Mouse (Mus musculus) retina, embryonic 14.5 days (tissue): ENCODE measurements around the gene Zswim8.
"Not testable (repeated sequence)": the region's sequence is repeated elsewhere in the genome, so short reads cannot be mapped to it uniquely, and the experiment has no call there.

Experiments
- DNase-seq: peaks from one replicate; pipeline ENCODE4 v3.0.0-alpha.2; 2015; ENCODE audit warnings: low spot score

Gene Zswim8

DNA sequence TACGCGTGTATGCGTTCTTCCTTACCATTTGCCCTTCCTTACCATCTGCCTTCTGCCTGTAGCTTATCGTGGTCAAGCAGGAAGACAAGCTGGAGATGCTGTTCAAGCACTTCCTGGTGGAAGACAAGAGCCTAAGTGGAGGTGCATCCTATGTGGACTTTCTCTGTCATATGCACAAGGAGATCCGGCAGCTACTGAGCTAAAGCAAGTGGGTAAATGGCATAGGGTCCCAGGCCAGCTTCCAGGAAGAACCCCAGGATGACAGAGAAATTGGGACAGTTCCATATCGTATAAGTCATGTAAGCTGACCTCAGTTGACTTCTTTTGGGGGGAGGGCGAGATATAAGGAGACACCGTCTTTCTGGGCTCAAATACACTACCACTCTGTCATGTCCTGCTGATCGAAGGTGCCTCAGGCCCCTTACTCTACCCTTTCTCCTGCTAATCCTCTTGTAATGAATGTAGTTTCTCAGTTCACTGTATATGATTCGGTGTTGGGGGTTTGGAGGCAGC, 13.7 kb upstream of the Zswim8 start:
- no peak for DNase-seq

DNA sequence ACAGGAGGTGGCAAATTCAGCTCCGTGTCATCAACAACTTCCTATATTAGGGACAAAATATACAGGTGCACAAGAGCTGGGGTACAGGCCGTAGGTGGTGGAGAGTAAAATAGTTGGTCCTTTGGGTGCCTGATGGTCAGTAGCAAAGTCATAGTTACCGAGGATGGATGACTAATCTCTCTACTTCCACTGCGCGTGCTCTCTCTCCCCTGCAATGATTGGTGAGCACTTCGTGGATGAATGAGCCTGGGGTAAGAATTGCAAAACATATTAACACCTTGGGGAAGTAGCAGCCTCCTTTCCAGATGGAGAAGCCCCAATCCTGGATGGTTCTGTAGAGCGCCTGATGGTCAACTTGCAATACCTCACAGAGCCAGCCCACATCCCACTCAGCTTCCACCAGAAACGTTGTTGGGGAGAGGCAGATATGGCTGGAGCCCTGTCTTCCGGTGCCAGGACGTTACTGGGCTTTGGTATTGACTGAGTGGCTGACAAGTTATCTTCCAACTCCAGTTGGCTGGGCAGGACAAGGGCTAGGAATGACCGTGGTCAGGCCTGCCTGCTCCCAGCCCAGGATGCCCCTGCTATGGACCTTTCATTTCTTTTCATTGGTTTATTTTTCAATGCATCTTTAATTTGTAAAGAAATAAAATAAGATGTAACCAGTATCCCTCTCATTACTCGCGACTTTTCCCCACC, 13.0 kb upstream of the Zswim8 start:
- DNase-seq = no peak

DNA sequence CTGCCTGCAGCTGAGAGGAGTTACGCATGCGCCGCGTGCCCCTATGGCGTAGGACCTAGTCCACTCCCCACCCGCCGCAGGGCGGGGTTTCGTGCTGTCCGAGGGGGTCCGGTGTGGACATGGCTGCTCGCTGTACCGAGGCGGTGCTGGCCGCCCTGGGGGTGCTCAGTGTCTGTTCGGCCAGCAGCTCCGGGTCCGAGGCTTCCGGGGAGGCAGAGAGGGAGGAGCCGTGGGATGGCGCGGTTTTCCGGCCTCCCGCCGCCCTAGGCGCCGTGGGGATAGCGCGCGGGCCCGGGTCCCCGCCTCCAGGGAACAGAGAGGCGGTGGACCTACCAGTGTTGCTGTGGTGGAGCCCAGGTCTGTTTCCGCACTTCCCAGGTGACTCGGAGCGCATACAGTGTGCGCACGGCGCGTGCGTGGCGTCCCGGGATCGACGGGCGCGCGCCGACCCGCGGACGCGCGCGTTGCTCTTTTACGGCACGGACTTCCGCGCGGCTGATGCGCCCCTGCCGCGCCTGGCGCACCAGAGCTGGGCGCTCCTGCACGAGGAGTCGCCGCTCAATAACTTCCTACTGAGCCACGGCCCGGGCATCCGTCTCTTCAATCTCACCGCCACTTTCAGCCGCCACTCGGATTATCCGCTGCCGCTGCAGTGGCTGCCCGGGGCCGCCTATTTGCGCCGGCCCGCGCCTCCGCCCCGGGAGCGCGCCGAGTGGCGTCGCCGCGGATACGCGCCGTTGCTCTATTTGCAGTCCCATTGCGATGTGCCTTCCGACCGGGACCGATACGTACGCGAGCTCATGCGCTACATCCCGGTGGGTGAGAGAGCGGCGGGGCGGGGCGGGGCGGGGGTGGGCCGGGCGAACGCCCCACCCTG, 12.2 kb upstream of the Zswim8 start, which contains the start of gene Fut11:
Fut11 (plus strand) TSS at position 85 of the 877 bp plus-strand sequence.
- peak; percentile 91 for DNase-seq

DNA sequence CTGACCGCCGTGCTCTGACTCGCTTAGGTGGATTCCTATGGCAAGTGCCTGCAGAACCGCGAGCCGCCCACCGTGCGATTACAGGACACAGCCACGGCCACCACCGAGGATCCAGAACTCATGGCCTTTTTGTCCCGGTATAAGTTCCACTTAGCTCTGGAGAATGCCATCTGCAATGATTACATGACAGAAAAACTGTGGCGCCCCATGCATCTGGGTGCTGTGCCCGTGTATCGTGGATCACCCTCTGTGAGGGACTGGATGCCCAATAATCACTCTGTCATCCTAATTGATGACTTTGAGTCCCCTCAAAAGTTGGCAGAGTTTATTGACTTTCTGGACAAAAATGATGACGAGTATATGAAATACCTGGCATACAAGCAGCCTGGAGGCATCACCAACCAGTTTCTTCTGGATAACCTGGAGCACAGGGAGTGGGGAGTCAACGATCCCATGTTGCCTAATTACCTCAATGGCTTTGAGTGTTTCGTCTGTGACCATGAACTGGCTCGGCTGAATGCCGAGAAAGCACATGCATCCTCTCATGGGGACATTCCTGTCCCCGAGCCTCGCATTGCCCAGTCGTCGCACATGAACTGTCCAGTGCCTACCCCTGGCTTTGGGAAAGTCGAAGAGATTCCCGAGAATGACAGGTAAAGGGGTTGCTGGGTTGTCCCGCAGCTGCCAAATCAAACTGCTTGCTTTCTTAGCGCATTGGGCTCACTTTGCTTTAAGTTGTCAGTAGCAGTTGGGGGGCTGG, 11.4 kb upstream of the Zswim8 start:
- DNase-seq = no peak

DNA sequence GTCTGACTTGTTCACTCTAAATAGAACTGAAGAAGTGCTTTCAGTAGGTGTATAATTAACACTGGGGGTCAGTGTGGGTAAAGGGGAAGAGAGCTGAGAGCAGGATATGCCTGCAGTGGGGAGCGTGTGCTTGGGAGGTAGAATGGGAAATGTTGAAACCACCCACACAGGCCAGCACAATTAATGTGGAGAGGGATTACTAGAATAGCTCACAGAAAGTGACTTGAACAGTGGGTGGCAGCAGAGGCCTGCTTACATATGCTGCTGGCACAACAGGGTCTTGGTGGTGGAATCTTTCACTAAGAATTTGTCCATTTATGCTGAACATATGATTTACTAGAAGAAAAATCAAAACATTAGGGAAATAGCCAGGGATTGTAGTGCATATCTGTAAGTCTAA, 10.4 kb upstream of the Zswim8 start:
- DNase-seq = peak; percentile 72

DNA sequence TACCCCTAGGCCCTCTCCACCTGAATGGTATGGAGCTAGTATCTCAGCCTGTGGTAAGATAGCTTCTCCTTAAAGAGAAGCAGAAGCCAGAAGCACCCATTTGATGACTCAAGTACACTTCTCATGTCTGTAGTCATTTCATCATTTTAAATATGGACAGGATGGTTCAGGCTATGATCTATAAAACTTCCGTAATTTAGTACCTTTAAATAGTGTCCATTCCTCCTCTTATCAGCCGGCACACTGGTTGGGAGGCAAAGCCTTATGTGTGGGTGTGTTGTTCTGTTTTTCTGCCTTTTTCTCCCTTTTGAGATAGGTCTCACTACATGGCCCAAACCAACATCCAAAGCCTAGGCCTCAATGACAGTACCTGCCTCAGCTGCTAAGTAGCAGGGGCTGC, 8.8 kb upstream of the Zswim8 start:
- DNase-seq = no peak

DNA sequence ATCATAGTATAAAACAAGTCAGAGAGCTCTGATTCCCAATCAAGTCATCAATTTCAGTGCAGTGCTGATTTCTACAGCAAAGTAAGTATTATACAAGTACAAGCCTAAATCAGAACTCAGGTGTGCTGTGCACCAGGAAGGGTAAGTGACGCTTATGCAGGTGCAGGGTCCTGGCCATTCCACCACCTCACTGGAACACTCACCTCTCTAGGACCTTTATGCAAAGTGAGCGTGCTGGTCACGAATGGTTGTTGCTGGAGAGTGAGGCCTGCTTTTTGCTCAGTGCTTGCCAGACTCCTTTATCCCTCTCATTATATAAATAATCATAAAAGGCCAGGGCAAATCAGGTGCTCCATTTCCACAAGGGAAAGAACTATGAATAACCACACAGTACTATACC, 7.0 kb upstream of the Zswim8 start:
- DNase-seq = no peak

DNA sequence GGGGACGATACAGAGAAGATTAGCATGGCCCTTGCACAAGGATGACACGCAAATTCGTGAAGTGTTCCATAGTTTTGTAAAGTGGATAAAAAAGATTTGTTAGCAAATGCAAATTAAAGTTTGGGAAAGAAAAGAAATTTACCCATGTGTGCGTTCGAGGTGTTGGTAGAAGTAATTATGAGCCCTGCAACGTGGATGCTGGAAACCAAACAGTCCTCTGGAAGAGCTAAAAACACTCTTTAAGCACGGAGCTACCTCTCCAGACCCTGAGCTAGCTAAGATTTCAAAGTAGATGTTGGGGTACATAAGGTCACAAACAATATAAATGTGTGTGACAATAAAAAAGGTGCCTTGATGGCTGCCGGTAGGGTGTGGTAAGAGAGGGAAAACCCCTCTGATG, 5.8 kb upstream of the Zswim8 start:
- DNase-seq = no peak

DNA sequence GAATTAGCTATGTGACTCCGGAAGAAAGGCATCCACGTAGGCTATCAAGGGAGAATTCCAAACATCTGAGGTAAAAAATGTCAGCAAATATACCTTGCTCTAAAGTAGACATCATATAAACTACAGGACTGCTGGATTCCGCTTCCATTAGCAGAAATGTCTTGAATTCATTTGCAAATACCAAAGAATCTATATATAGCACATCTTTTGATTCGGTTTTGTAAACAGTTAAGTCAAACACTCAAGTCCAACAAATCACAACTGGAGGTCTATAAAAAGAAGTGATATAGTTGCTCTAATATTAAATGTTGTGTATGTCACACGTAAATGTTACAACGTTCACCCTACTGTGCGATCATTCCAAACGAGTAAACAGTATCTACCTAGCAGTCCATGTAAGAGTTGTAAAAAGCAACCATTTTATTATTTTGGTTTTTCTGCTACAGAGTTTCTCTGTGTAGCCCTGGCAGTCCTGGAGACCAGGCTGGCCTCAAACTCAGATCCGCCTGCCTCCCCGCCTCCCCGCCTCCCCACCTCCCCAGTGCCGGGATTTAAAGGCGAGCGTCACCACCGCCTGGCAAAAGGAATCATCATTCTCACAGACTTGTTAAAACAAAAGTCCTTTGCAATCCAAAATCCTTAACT, 5.1 kb upstream of the Zswim8 start:
- no peak for DNase-seq

DNA sequence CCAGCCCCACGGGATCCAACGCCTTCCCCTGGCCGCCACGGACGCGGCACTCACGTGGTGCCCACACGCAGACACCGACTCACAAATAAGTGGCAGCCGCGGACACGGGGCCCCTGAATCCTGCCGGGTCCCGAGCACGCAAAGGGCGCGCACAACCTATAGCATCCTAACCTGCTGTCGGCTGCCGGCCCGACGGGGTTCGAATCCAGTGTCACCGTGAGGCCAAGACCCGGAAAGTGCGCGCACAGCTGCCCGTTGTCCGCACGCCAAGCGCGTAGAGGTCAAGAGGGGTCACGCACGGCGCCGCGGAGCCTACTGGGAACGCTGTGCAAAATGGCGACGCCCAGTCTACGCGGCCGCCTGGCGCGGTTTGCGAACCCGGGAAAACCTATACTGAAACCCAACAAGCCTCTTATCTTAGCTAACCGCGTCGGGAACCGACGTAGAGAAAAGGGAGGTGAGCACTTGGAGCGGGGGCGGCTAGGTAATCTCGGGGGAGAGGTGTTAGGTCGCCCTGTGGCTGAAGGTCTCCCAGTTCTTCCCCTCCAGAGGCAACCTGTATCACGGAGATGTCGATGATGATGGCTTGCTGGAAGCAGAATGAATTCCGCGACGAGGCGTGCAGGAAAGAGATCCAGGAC, 4.5 kb upstream of the Zswim8 start, which contains the start of gene Chchd1:
Chchd1 (plus strand) TSS at position 266 of the 641 bp plus-strand sequence.
- DNase-seq = peak; percentile 91

DNA sequence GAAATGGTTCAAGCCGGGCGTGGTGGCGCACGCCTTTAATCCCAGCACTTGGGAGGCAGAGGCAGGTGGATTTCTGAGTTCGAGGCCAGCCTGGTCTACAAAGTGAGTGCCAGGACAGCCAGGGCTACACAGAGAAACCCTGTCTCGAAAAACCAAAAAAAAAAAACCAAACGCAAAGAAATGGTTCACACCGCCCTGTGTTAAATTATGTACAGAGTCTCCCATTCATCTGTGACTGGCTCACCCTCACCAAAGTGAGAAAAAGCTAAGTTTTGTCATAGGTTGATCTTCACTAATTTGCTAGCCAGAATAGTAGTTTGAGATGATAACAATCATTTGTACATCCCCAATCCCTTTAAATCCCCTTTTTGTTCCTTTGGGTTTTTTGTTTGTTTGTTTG, 3.9 kb upstream of the Zswim8 start:
- not testable (repeated sequence) for DNase-seq

DNA sequence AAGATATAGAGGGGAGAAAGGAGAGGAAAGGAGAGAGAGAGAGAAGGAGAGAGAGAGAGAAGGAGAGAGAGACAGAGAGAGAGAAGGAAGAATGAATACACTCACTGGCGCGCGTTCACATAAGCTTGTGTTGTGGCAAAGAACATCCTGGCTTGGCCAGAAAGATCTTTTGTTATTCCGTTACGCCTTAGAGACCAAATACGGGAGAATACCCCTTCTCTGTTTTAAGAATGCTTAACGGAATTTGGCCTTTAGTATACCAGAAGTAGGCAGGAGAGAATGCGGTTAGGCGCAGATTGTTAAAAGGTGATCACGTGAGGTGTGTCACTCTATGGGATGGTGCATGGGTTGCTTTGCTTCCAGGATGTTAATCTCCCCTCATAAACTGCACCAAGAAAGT, 887 bp downstream of the Zswim8 start:
- DNase-seq = no peak

DNA sequence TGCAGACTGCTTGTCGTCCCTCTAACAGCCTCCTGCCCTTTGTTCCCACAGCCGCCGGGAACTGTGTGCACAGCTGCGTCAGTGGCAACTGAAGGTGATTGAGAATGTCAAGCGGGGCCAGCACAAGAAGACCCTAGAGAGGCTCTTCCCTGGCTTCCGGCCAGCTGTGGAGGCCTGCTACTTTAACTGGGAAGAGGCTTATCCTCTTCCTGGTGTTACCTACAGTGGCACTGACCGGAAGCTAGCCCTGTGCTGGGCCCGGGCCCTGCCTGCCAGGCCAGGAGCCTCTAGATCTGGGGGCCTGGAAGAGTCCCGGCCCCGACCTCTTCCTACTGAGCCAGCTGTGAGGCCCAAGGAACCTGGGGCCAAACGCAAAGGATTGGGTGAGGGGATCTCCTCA, 6.5 kb downstream of the Zswim8 start:
- DNase-seq = no peak

DNA sequence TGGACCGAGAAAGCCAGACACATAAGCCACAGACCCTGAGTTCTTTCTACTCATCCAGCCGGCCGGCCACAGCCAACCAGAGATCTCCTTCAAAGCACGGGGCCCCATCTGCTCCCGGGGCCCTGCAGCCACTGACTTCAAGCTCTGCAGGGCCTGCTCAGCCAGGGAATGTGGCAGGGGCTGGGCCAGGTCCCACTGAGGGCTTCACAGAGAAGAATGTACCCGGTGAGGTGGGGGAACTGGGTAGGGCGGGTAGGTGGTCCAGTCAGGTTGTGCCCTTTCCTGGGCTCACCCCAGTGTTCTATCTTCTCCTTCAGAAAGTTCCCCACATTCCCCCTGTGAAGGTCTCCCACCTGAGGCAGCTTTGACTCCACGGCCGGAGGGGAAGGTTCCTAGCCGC, 11.1 kb downstream of the Zswim8 start:
- no peak for DNase-seq

DNA sequence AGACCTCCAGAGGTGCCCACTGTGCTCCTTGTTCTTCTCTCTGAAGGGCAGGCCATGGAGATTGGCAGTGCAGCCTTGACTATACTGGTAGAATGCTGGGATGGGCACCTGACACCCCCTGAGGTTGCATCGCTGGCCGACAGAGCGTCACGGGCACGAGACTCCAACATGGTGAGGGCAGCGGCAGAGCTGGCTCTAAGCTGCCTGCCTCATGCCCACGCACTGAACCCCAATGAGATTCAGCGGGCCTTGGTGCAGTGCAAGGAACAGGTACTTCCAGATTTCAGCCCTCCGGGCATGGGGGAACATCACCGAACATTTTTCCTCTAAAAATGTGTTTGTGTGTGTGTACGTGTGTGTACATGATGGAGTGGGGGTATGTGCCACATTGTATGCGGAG, 12.4 kb downstream of the Zswim8 start:
- DNase-seq = no peak

DNA sequence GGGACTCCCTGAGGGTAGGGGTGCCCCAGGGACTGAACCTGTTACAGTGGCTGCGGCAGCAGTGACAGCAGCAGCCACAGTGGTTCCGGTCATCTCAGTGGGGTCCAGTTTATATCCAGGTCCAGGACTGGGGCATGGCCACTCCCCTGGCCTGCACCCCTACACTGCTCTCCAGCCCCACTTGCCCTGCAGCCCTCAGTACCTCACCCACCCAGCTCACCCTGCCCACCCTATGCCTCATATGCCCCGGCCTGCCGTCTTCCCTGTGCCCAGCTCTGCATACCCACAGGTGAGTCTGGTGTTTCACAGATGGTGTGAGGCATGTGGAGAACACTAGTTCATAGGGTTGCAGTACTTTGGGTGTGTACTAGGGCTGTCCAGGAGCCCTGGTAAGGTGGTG, 14.0 kb downstream of the Zswim8 start:
- no peak for DNase-seq

DNA sequence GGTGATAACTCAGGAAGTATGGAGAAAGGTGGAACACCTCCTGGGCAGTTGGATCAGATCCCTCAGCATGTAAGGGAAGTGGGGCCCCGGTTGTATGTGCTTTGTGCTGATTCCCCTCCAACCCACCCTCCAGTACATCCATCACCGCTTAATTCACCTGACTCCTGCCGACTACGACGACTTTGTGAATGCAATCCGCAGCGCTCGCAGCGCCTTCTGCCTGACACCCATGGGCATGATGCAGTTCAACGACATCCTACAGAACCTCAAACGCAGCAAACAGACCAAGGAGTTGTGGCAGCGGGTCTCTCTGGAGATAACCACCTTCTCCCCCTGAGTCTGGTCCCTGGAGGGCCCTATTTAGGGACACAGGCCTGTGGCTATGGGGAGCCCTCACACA, 15.7 kb downstream of the Zswim8 start:
- DNase-seq = no peak

DNA sequence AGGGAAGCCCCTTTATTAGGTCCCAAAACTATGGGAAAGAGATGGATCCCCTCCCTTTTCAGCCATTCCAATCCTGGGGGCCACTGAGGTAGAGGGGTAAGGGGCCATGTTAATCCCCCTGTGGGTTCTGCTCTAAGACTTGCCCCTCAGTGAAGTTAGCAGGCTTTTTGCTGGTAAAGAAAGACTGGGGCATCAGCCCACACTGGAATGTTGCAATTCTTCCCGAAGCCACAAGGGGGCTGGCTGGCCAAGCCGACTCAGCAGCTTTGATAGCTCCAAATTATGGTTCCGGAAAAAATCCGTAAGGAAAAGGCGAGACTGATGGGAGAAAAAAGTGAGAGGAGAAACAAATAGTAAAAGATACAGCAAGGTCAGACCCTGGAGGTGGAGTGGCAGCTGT, 16.7 kb downstream of the Zswim8 start:
- peak; percentile 81 for DNase-seq

DNA sequence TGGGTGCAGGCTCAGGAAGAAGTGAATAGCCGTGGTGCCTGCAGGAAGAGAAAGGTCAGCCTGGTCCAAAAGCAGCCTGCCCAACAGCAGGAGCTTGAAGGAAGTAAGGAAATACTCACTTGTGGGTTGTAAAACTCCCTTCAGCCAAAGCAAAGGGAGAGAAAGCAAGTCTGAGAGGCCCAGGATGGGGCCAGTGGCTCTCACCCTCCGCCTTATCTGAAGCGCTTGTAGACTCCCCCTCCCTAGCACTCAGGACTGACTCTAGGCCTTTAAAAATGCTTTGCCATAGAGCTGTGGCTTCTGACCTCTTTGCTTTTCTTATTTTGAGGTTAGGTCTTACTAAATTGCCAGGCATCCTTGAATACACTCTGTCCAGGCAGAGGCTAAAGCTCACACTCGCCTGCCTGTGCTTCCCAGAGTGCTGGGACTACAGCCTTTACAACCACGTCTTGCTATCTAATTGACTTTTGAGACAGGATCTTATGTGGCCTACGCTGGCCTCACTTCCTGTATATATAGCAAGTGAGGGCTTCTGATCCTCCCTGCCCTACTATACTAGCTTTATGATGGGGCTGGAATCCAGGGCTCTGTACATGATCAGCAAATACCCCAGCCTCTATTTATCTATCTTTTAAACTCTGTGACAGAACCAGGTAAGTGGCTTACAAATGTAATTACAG, 18.4 kb downstream of the Zswim8 start:
- DNase-seq = no peak

DNA sequence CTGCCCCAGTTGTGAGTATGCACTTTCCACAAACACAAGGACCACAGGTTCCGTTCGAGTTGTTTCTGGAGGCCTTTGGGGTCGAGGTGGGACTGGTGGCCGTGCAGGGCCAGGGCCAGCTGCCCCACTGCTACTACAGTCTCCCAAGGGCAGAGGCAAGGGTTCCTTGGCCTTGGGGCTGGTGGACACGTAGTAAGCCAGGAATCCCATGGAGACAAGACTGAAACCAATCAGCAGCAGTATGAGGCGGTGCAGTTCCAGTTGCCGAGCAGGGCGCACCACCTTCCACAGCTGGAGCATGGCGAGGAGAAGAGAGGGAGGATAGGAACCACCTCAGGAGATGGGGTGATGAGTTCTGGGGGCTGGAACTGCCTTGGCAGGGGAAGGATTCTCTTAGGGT, 22.5 kb downstream of the Zswim8 start:
- DNase-seq = no peak
